Mouse (Mus musculus): Measurements from ENCODE around the gene Cacna2d3. TPM values are rescaled to one million over a fixed set of nuclear protein-coding genes. Genes with fewer than 3 reads are reported as not detected.

Gene Cacna2d3
- polyA plus RNA-seq, 1 experiment from 2014 or later: 3.3 TPM

DNA sequence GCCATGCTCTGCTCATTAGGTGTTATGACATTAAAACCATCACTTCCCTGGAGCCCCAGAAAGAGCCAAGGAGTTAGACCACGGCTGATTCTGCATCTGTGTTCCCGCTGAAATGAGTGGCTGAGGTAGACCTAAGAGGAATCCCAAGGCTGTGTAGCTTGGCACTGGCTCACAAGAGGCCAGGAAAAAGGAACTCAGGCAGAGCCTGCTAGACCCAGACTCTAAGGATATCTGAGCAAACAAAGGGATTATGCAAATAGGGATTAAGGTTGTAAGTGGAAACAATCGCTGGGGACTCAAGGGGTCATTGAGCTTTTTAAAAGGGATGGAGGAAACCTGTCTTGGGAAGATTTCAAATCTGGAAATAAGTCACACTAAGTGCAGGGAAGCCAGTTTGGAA lies 766.5 kb downstream of the Cacna2d3 start:
- Histone ChIP-seq H3K4me3 (replicated peaks) (no peak overlapping the region), H3K27ac (no peak overlapping the region), H3K4me2 (no peak overlapping the region), H3K36me3 (no peaks in the 10 kb centered on the region), H3K9ac (replicated peaks) (no peak overlapping the region), H3K4me1 (replicated peaks) (peaks cover 34% of the 10 kb centered on the region), H3K27me3 (peaks cover 4% of the 10 kb centered on the region; the same call in 1 of the 2 replicates), H3K9me3 (no peaks in the 10 kb centered on the region)
- no peak for ATAC-seq (ENCODE audit: insufficient number of reproducible peaks, insufficient read depth, low FRiP score, low TSS enrichment, low read depth)
- 16% methylated on average over 3 of the region's 3 CpGs for WGBS

DNA sequence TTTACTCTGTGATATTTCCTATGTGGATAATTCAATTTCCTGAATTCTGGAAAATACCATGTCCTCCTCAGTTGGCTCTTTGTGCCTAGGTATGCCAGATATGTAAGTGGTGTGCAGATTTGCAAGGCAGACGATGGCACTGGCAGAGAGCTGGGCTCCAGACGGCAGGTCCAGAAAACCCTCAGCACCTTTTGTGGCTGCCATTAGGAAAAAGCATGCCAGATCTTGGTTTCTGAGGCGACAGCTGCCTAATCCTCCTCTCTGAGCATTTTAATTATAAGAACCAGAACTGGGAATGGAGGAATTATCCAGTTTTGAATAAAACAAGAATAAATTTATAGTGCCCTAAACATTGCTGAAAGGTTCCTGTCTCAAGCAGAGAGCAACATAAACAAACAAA lies 767.1 kb downstream of the Cacna2d3 start:
- H3K27ac ChIP-seq: no peak overlapping the region
- H3K27me3 ChIP-seq: peaks cover 4% of the 10 kb centered on the region; the same call in 1 of the 2 replicates
- 24% methylated on average over 3 of the region's 3 CpGs for whole genome bisulfite sequencing
- no peaks in the 10 kb centered on the region for H3K36me3 ChIP-seq
- no peak overlapping the region for H3K4me2 ChIP-seq
- no peak for ATAC-seq (ENCODE audit: insufficient number of reproducible peaks, insufficient read depth, low FRiP score, low TSS enrichment, low read depth)
- no peaks in the 10 kb centered on the region for H3K9me3 ChIP-seq
- no peak overlapping the region for H3K9ac ChIP-seq (replicated peaks)
- H3K4me1 ChIP-seq (replicated peaks): peaks cover 34% of the 10 kb centered on the region
- no peak overlapping the region for H3K4me3 ChIP-seq (replicated peaks)

DNA sequence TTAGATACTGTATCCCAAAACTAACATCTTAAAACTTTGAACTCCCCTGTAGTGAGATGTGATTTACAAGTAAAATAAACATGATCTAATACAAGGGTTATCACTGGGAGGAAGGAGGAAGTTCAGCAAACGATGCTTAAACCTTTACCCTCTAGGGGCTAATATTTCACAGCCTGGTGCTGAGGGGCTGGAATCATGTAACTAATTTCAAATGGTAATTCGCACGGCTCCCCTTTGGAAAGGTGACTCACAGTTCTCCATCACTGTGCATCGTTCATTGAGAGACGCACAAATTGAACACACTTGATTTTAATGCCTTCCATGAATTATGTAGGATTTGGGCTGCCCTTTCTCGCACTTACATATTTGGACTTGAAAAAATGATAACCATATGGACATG lies 767.6 kb downstream of the Cacna2d3 start:
- whole genome bisulfite sequencing: 19% methylated on average over 6 of the region's 6 CpGs
- Histone ChIP-seq H3K27ac (no peak overlapping the region), H3K4me1 (replicated peaks) (peaks cover 33% of the 10 kb centered on the region), H3K36me3 (no peaks in the 10 kb centered on the region), H3K9ac (replicated peaks) (no peak overlapping the region), H3K9me3 (no peaks in the 10 kb centered on the region), H3K4me3 (replicated peaks) (no peak overlapping the region), H3K27me3 (peaks cover 4% of the 10 kb centered on the region; the same call in 1 of the 2 replicates), H3K4me2 (no peak overlapping the region)
- ATAC-seq (ENCODE audit: insufficient number of reproducible peaks, insufficient read depth, low FRiP score, low TSS enrichment, low read depth): no peak

DNA sequence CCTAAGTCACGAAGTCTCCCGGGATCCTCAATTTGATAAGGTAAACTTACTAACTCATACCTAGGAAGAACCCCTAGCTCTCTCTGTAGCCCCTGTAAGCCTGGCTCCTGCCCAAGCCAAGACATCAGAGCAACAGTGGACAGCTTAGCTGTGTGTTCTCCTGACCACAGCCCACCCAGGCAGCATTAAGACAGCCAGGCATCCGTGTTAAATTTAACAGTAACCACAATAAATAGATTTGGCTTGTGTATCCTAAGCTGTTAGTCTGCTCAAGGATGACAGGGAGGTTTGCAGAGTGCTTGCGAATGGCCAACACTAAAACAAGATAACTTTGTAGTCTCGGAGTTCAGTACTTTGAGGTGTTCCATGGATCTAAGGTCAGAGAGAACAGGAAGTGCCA lies 768.3 kb downstream of the Cacna2d3 start:
- Histone ChIP-seq H3K4me1 (replicated peaks) (peaks cover 27% of the 10 kb centered on the region), H3K36me3 (no peaks in the 10 kb centered on the region), H3K4me2 (no peak overlapping the region), H3K27ac (no peak overlapping the region), H3K9me3 (no peaks in the 10 kb centered on the region), H3K4me3 (replicated peaks) (no peak overlapping the region), H3K9ac (replicated peaks) (no peak overlapping the region), H3K27me3 (peaks cover 4% of the 10 kb centered on the region; the same call in 1 of the 2 replicates)
- no peak for ATAC-seq (ENCODE audit: insufficient number of reproducible peaks, insufficient read depth, low FRiP score, low TSS enrichment, low read depth)
- WGBS: 34% methylated on average over 5 of the region's 5 CpGs

DNA sequence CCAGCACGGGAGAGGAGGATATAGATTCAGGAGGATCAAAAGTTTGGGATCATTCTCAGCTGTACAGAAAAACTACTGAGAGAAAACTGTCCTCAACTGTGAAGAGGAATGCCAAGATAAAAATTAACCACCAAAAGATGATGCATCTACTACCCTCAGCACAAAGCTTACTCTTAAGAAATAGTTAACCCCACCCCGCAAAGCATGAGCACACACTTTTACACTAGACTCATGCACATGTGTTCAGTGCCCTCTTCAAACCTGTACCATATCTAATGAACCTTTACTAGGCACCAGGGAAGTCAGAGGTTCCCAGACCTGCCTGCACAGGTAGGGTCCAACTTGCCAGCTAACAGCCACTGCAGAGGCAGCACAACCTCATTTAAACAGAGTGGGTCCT lies 771.2 kb downstream of the Cacna2d3 start:
- H3K27ac ChIP-seq: no peak overlapping the region
- no peak overlapping the region for H3K9ac ChIP-seq (replicated peaks)
- H3K4me3 ChIP-seq (replicated peaks): no peak overlapping the region
- 83% methylated on average over 2 of the region's 2 CpGs for WGBS
- no peaks in the 10 kb centered on the region; the same call in 1 of the 2 replicates for H3K27me3 ChIP-seq
- no peaks in the 10 kb centered on the region for H3K36me3 ChIP-seq
- no peak for ATAC-seq (ENCODE audit: insufficient number of reproducible peaks, insufficient read depth, low FRiP score, low TSS enrichment, low read depth)
- no peaks in the 10 kb centered on the region for H3K9me3 ChIP-seq
- H3K4me2 ChIP-seq: no peak overlapping the region
- peaks cover 24% of the 10 kb centered on the region for H3K4me1 ChIP-seq (replicated peaks)

DNA sequence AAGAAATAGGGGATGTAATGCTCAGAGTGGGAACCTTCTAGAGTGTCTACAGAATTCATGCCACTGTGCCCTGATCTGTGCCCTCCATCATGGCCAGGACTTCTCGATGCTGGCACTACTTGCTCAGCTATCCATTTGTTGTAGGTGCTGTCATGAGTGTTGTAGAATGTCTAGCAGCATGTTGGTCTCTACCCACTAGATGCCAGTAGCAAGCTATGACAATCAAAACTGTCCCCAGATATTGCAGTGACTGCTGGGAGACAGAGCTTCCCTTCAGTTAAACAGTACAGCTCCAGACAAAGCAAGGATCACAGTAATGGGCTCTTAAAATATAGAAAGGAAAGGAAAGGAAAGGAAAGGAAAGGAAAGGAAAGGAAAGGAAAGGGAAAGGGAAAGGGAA lies 771.9 kb downstream of the Cacna2d3 start:
- Histone ChIP-seq H3K4me3 (replicated peaks) (no peak overlapping the region), H3K4me2 (no peak overlapping the region), H3K9me3 (no peaks in the 10 kb centered on the region), H3K9ac (replicated peaks) (no peak overlapping the region), H3K27me3 (no peaks in the 10 kb centered on the region; the same call in 1 of the 2 replicates), H3K27ac (no peak overlapping the region), H3K4me1 (replicated peaks) (peaks cover 18% of the 10 kb centered on the region), H3K36me3 (no peaks in the 10 kb centered on the region)
- WGBS: 95% methylated on average over 1 of the region's 1 CpGs
- ATAC-seq (ENCODE audit: insufficient number of reproducible peaks, insufficient read depth, low FRiP score, low TSS enrichment, low read depth): no peak

DNA sequence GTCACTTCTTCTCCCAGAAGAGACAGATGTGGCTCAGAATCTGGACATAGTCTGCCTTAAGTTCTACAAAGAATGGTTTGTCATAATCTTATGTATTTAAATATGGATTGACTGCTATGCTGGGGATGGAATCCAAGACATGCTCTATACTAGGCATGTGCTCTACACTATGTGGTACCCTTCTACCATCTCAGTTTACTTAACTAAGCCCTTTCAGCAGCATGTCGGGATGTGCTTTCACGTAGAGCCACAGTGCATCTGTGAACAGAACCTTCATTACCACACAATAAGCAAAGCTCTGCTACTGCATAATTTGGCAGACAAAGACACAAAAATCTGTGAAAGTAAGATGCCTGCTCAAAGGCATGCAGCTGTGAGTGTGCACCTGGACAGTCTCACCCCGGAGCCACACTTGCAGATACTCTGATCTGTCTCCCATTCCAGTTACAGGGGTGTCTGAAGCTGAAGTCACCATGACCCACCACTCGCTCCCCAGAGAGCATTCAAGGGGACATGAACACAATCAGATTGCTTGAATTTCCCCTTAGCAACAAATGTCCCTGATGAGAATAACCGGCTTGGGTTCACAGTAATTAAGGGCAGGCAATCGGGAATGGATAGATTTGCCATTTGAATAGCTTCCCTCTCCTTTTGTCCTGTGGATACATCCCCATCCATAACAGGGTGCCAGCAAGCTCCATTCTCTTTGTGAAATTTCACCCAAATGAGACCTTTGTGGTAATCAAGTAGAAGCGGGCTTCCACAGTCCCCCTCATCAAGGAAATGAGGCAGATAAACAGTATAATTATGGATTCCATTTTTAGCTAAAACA lies 773.4 kb downstream of the Cacna2d3 start:
- Histone ChIP-seq H3K27ac (no peak overlapping the region), H3K4me1 (replicated peaks) (peaks cover 4% of the 10 kb centered on the region), H3K27me3 (no peaks in the 10 kb centered on the region; the same call in 1 of the 2 replicates), H3K36me3 (no peaks in the 10 kb centered on the region), H3K9ac (replicated peaks) (no peak overlapping the region), H3K4me2 (no peak overlapping the region), H3K4me3 (replicated peaks) (no peak overlapping the region), H3K9me3 (no peaks in the 10 kb centered on the region)
- 89% methylated on average over 7 of the region's 7 CpGs for WGBS
- ATAC-seq (ENCODE audit: insufficient number of reproducible peaks, insufficient read depth, low FRiP score, low TSS enrichment, low read depth): no peak

DNA sequence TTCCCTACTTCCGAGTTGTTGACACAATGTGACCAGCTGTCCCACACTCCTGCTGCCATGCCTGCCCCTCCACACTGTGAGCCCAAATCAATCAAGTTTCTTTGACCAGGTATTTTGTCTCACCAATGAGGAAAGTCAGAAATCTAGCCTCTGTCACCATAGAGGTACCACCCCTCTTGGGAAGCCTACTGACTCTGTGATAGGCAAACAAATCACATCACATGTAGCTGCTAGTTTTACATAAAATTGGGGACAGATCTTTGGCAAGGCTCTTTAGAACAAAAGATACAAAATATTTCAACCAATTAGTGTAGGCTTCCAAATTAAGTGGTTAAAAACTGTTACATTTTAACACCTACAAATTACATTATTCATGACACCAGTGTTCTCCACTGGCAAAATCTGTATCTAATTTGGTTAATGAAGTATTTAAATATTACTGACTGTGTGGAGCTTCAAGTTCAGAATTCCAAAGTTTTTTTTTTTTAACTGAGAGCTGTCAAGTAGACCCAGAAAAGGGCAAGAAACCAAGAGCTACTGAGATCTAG lies 788.8 kb downstream of the Cacna2d3 start:
- no peaks in the 10 kb centered on the region for H3K9me3 ChIP-seq
- H3K4me2 ChIP-seq: no peak overlapping the region
- no peak overlapping the region for H3K9ac ChIP-seq (replicated peaks)
- ATAC-seq (ENCODE audit: insufficient number of reproducible peaks, insufficient read depth, low FRiP score, low TSS enrichment, low read depth): no peak
- H3K27ac ChIP-seq: no peak overlapping the region
- no peaks in the 10 kb centered on the region for H3K27me3 ChIP-seq
- no peak overlapping the region for H3K4me3 ChIP-seq (replicated peaks)
- peaks cover 25% of the 10 kb centered on the region for H3K4me1 ChIP-seq (replicated peaks)
- WGBS: 85% methylated on average over 1 of the region's 1 CpGs
- H3K36me3 ChIP-seq: no peaks in the 10 kb centered on the region

DNA sequence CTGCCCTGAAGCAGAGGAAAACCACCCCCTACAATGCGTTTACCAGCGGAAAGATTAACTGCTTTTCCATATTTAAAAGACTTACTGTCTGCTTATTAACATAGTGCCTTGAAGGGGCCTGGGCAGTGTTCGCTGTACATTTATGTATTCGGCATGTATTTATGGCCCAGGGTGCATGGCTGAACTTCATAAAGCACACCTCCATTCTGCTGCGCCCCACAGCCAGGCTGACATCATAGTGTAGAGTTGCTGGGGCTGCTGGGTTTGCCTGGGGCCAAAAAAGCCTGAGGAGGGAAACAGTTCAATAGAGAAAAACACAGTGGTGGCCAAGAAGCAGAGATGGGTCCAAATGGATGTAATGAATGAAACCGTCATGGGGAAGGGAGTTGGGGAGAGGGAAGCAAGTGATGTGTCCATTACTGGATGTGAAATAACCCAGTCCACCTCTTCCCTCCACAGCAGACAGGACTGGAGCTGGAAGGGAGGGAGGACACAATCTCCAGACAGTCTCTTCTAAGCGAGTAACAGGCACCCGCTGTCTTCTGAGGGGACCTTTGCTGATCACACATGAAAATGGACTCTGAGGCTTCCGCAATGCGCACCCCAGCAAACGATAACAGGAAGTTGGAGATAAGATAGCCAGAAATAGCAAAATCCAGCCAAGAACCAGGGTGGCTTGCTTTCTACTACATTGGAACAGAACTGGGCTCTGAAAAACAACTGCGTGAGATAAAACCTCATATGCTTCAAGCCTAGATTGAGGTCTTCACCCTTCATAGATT lies 798.3 kb downstream of the Cacna2d3 start:
- 76% methylated on average over 12 of the region's 12 CpGs for WGBS
- Histone ChIP-seq H3K9me3 (no peaks in the 10 kb centered on the region), H3K36me3 (no peaks in the 10 kb centered on the region)

DNA sequence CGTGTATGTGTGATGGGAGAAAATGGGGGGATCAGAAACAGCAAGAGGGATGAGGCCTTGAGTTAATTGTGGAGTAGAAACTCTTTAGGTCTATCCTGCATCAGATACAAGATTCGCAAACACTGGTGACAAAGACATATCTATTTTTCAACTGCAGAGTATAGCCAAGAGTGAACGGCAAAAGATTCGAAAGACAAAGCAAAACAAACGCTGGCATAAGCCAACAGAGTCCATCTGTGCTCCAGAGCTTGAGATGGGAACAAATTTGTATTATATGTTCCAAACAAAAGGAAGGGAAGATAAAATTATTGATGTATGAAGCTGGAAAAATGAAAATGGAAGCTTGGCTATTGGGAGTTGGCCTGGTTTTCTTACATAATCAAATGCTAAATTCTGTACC lies 802.8 kb downstream of the Cacna2d3 start:
- Histone ChIP-seq H3K36me3 (no peaks in the 10 kb centered on the region), H3K9ac (replicated peaks) (no peak overlapping the region), H3K27me3 (no peaks in the 10 kb centered on the region), H3K4me1 (replicated peaks) (peaks cover 15% of the 10 kb centered on the region), H3K9me3 (no peaks in the 10 kb centered on the region), H3K4me2 (no peak overlapping the region), H3K27ac (no peak overlapping the region), H3K4me3 (replicated peaks) (no peak overlapping the region)
- 88% methylated on average over 5 of the region's 5 CpGs for WGBS
- ATAC-seq (ENCODE audit: insufficient number of reproducible peaks, insufficient read depth, low FRiP score, low TSS enrichment, low read depth): no peak

More for the DNA sequence above, 798.3 kb downstream of the Cacna2d3 start:
- peaks cover 12% of the 10 kb centered on the region for H3K4me1 ChIP-seq (replicated peaks)
- H3K4me2 ChIP-seq: no peak overlapping the region
- ATAC-seq (ENCODE audit: insufficient number of reproducible peaks, insufficient read depth, low FRiP score, low TSS enrichment, low read depth): peak; percentile 59; the same call in 1 of the 2 replicates
- H3K9ac ChIP-seq (replicated peaks): 0 out of 2 replicates have a peak overlapping the region, but pooled peaks have one; percentile 18
- H3K27me3 ChIP-seq: no peaks in the 10 kb centered on the region
- peak overlapping the region; percentile 50; the same call in 1 of the 2 replicates for H3K27ac ChIP-seq
- no peak overlapping the region for H3K4me3 ChIP-seq (replicated peaks)

DNA sequence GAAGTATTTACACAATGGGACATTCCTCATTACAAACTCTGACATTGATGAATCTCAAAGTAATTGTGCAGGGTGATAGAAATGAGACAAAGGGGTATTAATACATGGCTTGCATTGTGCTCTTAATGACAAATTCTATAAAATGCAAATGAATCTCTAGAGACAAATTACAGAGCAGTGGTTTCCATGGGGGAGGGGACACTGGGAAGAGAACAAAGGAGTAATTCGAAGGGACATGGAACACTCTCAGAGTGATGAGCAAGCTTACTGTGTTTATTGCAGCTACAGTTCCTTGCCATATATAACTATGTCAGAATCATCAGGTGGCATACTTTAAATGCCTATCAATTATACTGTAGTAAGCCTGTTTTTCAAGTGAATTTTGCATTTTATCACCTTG lies 806.7 kb downstream of the Cacna2d3 start:
- Histone ChIP-seq H3K4me2 (no peak overlapping the region), H3K9ac (replicated peaks) (no peak overlapping the region), H3K27me3 (no peaks in the 10 kb centered on the region), H3K36me3 (no peaks in the 10 kb centered on the region), H3K4me3 (replicated peaks) (no peak overlapping the region), H3K9me3 (no peaks in the 10 kb centered on the region), H3K4me1 (replicated peaks) (peaks cover 3% of the 10 kb centered on the region; the same call in 1 of the 2 replicates), H3K27ac (no peak overlapping the region)
- 69% methylated on average over 1 of the region's 1 CpGs for WGBS
- ATAC-seq (ENCODE audit: insufficient number of reproducible peaks, insufficient read depth, low FRiP score, low TSS enrichment, low read depth): no peak
